Mouse (Mus musculus) forebrain, embryonic 15.5 days (tissue): Measurements from ENCODE around the gene Usp5. TPM values are rescaled to one million over a fixed set of nuclear protein-coding genes. Genes with fewer than 3 reads are reported as not detected.

Experiments used
- ATAC-seq: fragments of 200-750 bp; cut with Nextera tagmentation; replicated peaks from 2 replicates; pipeline ENCODE4 v1.8.0; 2017; ENCODE audit warnings: mild to moderate bottlenecking, moderate TSS enrichment, moderate library complexity
- H3K27ac ChIP-seq: fragments of 300-500 bp; sonication (generic); replicated peaks from 2 replicates; pipeline ENCODE4 v1.5.1; 2015; ENCODE audit warnings: mild to moderate bottlenecking, inconsistent platforms
- H3K27me3 ChIP-seq: fragments of 300-500 bp; sonication (generic); 2 replicates; pipeline ENCODE4 v1.6.1; 2015; ENCODE audit warnings: inconsistent platforms
- H3K36me3 ChIP-seq: fragments of 300-500 bp; sonication (generic); 2 replicates; pipeline ENCODE4 v1.6.1; 2015; ENCODE audit warnings: mild to moderate bottlenecking, inconsistent platforms
- H3K4me1 ChIP-seq: fragments of 300-500 bp; sonication (generic); 2 replicates; pipeline ENCODE4 v1.6.1; 2015; ENCODE audit warnings: inconsistent platforms
- H3K4me2 ChIP-seq: fragments of 300-500 bp; sonication (generic); replicated peaks from 2 replicates; pipeline ENCODE4 v1.6.1; 2015; ENCODE audit warnings: mild to moderate bottlenecking, inconsistent platforms
- H3K4me3 ChIP-seq: fragments of 300-500 bp; sonication (generic); 2 replicates; pipeline ENCODE4 v1.5.1; 2015; ENCODE audit warnings: mild to moderate bottlenecking, inconsistent platforms
- H3K9ac ChIP-seq: fragments of 300-500 bp; sonication (generic); replicated peaks from 2 replicates; pipeline ENCODE4 v1.6.1; 2015; ENCODE audit warnings: mild to moderate bottlenecking, inconsistent platforms
- H3K9me3 ChIP-seq: fragments of 300-500 bp; sonication (generic); 2 replicates; pipeline ENCODE4 v1.6.1; 2016; ENCODE audit warnings: inconsistent platforms
- WGBS: fragments of 180-500 bp; shearing (Covaris S2); methylation state at CpG from one replicate; pipeline ENCODE4 v1.1.7; 2015; ENCODE audit warnings: mixed read lengths; 5-methylcytosine and 5-hydroxymethylcytosine counted together
- polyA plus RNA-seq: library from polyadenylated mRNA; unstranded; fragments of >200 nt; fragmentation: Nextera tagmentation; extraction: Ambion mirVana; gene quantifications from 2 replicates; pipeline ENCODE4 v1.2.1, GENCODE M21; 2015

The Usp5 gene
- polyA plus RNA-seq, 1 experiment from 2014 or later = 200 TPM

DNA sequence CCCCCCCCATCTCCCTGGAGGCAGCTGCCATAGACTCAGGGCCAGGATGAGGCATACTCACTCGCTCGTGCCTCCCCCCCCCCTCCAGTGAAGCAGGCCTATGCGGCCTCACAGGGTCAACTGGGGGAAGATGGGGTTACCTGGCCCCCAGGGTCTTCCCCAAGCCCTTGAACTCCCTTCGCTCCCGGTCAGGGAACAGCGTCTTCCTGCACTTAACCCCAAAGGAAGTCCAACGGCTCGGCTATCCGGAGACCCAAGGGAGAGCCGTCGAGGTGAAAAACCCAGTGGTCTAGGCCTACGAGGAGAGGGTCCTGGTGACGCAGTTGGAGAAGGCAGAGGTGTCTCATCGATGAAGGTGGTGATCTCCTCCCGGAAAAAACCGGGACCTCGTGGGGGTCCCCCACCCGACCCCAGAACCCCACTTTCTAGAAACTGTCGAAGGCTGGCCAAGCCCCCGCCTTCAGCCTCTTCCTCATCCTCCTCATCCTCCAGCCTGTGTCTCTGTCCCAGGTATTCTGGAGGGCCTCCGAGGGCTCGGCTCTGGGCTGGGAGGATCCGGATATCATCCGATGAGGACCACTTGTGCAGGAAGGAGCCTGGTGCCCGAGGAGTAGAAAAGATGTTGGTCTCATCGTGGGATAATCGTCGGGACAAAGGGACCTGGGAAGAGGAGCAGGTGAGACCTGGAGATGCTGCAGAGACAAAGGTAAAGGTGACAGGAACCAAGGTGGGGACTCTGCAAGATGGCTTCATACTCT, 29.5 kb upstream of the Usp5 start:
- H3K27me3 ChIP-seq = no peaks in the 10 kb centered on the region
- H3K4me3 ChIP-seq = no peak overlapping the region
- H3K9ac ChIP-seq = no peak overlapping the region
- no peaks in the 10 kb centered on the region for H3K9me3 ChIP-seq
- no peak overlapping the region for H3K27ac ChIP-seq
- WGBS = 82% methylated on average over 28 of the region's 28 CpGs
- no peak for ATAC-seq
- 0 out of 2 replicates have a peak overlapping the region, but pooled peaks have one; percentile 68 for H3K4me2 ChIP-seq
- H3K4me1 ChIP-seq = peaks cover 61% of the 10 kb centered on the region
- 0 out of 2 replicates have a peak, but pooled peaks cover 3% of the 10 kb centered on the region for H3K36me3 ChIP-seq

DNA sequence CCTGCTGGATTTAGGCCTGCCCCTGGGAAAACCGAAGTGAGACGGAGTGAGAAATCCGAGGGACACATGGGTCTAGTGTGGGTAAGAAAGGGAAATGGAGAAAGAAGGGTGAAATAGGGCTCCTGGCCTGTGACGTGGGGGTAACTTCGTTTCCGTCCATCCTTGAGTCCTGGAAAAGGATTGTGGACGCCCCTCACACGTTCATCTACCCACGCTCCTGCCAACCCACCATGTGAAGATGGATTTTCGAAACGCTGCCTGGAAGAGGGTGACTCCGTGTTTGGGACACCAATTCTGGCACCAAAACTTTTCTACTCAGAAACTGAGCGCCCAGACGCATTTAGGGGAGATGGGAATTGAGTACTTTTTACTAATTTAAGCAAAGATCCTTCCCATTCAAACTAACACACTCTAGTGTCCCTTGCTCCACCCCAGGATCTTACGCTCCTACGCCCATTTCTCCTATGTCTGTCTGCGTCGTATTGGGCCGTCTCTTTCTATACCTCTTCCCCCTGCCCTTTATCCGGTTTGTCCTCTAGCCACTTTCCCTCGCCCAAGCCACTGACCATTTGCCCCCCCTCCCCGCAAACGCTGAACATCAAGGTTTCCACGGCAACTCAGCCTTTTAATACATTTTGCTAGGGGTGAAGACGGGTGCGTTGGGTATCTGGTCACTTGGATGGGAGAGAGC, 28.7 kb upstream of the Usp5 start:
- WGBS = 22% methylated on average over 26 of the region's 26 CpGs
- H3K9ac ChIP-seq = peak overlapping the region; percentile 97
- H3K4me1 ChIP-seq = peaks cover 57% of the 10 kb centered on the region

DNA sequence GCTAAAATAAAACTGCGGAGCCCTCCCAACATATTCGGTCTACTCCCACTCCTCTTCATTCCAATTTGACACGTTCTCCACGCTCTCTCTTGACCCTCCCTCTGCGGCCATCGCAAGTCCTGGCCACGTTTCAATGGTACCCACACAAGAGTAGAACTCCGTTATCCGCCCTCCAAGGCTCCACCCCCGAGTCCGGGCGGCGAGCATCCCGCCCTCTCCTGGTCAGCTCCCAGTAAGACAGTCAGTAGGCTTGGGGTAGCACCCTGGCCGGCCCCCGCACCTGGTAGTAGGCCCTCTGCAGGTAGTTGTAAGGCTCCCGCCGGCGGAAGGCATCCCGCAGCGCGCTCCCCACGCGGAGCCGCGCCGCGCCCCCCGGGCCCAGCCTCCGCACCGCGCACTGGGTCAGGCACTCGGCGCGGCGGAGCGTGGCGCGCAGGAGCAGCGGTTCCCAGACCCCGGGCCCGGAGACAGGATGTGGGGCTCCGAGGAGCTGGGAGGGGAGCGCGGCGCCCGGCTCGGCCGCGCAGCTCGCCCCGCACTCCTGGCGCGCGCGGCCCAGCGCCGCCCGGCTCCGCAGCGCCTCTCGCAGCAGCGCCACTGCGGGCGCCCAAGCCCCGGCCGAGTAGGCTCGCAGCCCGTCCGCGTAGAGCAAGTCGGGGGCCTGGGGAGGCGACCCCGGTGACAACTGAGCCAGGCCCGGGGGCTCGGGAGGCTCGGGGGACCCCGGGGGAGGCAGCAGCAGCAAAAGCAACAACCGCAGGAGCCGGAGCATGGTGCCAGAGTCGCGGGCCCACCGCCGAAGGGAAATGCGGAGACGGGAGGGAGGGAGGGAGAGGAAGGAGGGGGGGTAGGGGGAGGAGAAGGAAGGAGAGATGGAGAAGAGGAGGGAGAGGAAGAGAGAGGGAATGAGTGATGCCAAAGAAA, 27.9 kb upstream of the Usp5 start, which contains the start of gene P3h3:
TSS of gene P3h3 (minus strand) at position 837 of the 924 bp plus-strand sequence.
- Histone ChIP-seq H3K4me1 (peaks cover 48% of the 10 kb centered on the region), H3K9me3 (no peaks in the 10 kb centered on the region), H3K9ac (peak within 1 kb of the TSS; percentile 97), H3K27ac (peak within 1 kb of the TSS; percentile 99), H3K27me3 (no peaks in the 10 kb centered on the region), H3K36me3 (peaks cover 7% of the 10 kb centered on the region; the same call in 1 of the 2 replicates), H3K4me2 (peak within 1 kb of the TSS; percentile 68), H3K4me3 (peak within 1 kb of the TSS; percentile 82)
- under 1% methylated on average over 81 of the region's 86 CpGs for WGBS
- ATAC-seq = peak; percentile 86

More for the DNA sequence above, 28.7 kb upstream of the Usp5 start:
- H3K4me3 ChIP-seq = peak overlapping the region; percentile 82
- H3K27me3 ChIP-seq = no peaks in the 10 kb centered on the region
- peaks cover 3% of the 10 kb centered on the region; the same call in 1 of the 2 replicates for H3K36me3 ChIP-seq
- H3K27ac ChIP-seq = peak overlapping the region; percentile 99
- ATAC-seq = no peak
- no peaks in the 10 kb centered on the region for H3K9me3 ChIP-seq
- peak overlapping the region; percentile 68 for H3K4me2 ChIP-seq

DNA sequence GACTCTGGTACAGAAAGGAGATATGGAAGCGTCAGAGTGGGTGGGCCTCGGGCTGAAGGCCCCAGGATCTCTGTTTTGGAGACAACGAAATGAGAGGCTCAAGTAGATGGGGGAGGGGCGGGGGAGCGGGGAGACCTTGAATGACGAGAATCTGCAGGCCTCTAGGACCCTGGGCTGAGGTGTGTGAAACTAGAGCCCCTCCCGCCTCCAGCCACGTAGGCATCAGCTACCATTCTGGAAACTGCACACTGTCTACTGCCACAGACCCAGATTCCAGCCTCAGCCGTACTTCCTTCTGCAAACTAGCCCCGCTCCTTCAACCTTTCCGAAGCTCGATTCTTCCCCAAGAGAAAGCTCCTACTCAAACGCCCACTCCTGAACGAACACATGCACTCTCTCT, 27.0 kb upstream of the Usp5 start:
- ATAC-seq = peak; percentile 64
- H3K36me3 ChIP-seq = peaks cover 7% of the 10 kb centered on the region; the same call in 1 of the 2 replicates
- H3K4me1 ChIP-seq = peaks cover 40% of the 10 kb centered on the region
- peak overlapping the region; percentile 82 for H3K4me3 ChIP-seq
- no peaks in the 10 kb centered on the region for H3K27me3 ChIP-seq
- 7% methylated on average over 14 of the region's 14 CpGs for WGBS
- peak overlapping the region; percentile 97 for H3K9ac ChIP-seq
- H3K27ac ChIP-seq = peak overlapping the region; percentile 99
- H3K9me3 ChIP-seq = no peaks in the 10 kb centered on the region
- peak overlapping the region; percentile 68 for H3K4me2 ChIP-seq

DNA sequence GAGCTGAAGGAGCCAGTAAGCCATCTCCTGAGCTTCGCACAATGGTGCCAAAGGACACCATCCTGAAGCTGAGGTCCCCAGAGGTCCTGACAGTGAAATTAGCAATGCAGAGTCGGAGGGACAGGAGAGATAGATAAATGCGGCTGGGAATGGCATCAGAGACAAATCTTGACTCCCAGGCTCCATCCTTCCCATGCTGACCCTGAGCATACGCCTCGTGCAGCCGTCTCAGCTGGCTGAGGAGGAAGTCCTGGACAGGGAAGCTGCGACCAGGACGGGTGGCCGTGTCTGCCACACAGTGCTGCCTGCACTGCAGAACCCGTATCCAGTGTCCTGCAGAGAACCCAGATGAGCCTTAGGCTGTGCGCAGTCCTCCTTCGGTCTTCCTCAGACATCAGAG, 25.4 kb upstream of the Usp5 start:
- Histone ChIP-seq H3K36me3 (peaks cover 14% of the 10 kb centered on the region; the same call in 1 of the 2 replicates), H3K4me1 (peaks cover 24% of the 10 kb centered on the region), H3K4me2 (no peak overlapping the region), H3K9me3 (no peaks in the 10 kb centered on the region), H3K9ac (no peak overlapping the region), H3K27ac (no peak overlapping the region), H3K27me3 (no peaks in the 10 kb centered on the region), H3K4me3 (no peak overlapping the region)
- no peak for ATAC-seq
- WGBS = 82% methylated on average over 12 of the region's 12 CpGs

DNA sequence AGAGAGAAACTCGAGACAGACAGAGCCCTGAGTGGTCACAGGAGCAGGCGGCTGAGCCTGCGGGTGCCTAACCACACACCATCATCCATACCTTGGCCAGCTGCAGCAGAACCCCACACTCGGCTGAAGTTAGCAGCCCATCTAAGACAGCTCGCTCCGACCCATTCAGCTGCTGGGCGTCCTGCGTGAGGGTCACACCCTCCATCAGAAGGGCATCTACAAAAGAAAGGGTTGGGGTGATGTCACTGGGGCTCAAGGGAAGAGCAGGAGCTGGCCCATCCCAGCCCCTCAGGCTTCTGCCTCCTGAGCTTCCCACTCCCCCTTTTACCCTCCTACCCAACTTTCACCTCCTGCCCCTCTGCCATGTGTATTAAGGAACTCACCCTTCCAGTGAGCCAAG, 21.3 kb upstream of the Usp5 start:
- no peaks in the 10 kb centered on the region for H3K9me3 ChIP-seq
- WGBS = 65% methylated on average over 8 of the region's 8 CpGs
- H3K27ac ChIP-seq = no peak overlapping the region

DNA sequence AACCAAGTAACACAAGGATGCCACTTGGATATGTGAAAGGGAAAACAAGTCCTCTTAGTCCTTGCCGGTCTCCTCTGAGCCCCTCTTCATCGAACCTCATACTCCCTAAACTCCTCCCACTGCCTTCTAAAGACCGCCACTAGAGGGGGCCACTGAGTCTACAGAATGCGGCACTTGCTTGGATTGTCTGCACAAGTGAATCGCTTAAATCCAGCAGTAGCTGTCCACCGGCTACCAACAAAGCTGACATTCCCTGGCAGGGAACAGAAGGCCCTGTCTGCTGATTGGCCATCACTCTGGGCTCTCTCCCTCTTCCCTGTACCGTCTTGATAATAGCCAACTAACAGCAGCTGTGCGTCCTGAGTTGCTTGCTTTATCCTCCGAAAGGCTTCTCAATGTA, 18.0 kb upstream of the Usp5 start:
- H3K9ac ChIP-seq = no peak overlapping the region
- WGBS = 2% methylated on average over 9 of the region's 9 CpGs
- ATAC-seq = peak; percentile 87
- peaks cover 3% of the 10 kb centered on the region; the same call in 1 of the 2 replicates for H3K4me1 ChIP-seq
- H3K9me3 ChIP-seq = no peaks in the 10 kb centered on the region
- no peak overlapping the region for H3K4me2 ChIP-seq
- peaks cover 20% of the 10 kb centered on the region; the same call in 1 of the 2 replicates for H3K36me3 ChIP-seq
- peak overlapping the region; percentile 12 for H3K27ac ChIP-seq
- H3K4me3 ChIP-seq = no peak overlapping the region
- H3K27me3 ChIP-seq = no peaks in the 10 kb centered on the region

More for the DNA sequence above, 21.3 kb upstream of the Usp5 start:
- H3K36me3 ChIP-seq = peaks cover 14% of the 10 kb centered on the region; the same call in 1 of the 2 replicates
- H3K4me2 ChIP-seq = no peak overlapping the region
- H3K9ac ChIP-seq = no peak overlapping the region
- H3K4me1 ChIP-seq = peaks cover 3% of the 10 kb centered on the region; the same call in 1 of the 2 replicates
- ATAC-seq = no peak
- no peaks in the 10 kb centered on the region for H3K27me3 ChIP-seq
- no peak overlapping the region for H3K4me3 ChIP-seq

DNA sequence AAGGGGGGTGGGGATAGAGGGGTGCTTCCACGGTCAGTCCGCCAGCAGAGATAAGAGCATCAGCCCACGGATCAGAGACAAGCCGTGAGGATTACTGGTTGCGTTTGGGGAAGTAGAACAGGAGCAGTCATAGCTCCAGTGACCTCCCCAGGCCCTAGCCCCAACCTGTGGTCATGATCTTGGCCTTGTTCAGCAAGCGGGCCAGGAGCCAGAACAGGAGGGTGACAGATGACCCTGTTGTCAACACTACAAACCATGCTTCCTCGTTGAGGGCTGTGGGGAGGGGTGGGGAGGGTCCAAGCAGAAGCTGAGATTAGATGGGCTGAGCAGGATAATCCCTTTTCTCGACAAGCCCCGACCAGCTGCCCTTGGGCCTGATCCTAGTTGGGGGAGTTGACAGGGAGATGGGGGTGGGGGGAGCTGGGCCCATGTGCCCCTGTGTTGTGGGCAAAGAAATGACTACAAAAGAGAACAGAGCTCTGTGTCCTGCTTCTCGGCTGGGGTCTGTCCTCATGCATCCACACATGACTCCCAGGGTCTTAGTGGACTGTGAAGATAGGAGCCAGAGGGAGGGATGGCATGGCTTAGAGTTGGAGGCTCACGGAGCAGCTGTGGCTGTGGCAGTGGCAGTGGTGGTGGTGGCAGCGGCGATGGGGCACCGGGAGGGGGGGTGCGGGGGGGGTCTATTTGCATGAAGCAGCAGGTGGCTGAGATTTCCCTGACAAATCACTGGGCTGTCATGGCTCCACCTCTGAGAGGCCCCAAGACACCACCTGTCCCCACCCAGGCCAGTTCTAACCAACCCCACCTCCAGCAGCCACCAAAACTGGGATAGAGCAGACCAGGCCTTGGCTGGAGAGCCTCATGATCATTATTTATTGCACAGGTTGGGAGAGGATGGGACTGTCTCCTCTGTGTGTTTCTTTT, 11.2 kb upstream of the Usp5 start, which contains the start of gene Gnb3:
TSS of gene Gnb3 (minus strand) at position 35 of the 927 bp plus-strand sequence.
- no peak for ATAC-seq
- Histone ChIP-seq H3K36me3 (peaks cover 10% of the 10 kb centered on the region; the same call in 1 of the 2 replicates), H3K27me3 (no peaks in the 10 kb centered on the region), H3K4me1 (peaks cover 6% of the 10 kb centered on the region; the same call in 1 of the 2 replicates), H3K4me2 (no peak within 1 kb of the TSS), H3K27ac (no peak within 1 kb of the TSS), H3K9me3 (no peaks in the 10 kb centered on the region), H3K4me3 (no peak within 1 kb of the TSS), H3K9ac (0 out of 2 replicates have a peak within 1 kb of the TSS, but pooled peaks have one; percentile 10)
- 28% methylated on average over 15 of the region's 15 CpGs for WGBS

DNA sequence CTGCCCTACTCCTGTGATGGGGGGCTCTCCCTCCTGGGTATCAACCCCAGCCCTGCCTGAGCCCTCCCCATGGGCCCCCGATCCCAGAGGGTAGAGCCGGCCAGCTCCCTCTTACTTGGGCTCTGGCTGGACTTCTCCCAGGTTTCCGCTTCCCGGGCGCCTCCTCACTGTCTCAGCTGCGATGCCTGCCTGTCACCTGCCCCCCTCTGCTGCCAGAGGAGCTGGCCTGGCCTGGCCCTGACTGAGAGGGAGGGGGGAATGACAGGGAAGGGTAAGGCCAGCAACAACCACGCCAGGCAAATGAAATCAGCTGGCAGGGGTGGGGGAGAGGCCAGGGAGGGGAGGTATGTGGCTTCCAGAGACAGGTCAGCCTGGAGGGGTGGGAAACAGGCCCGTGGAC, 10.5 kb upstream of the Usp5 start:
- no peak overlapping the region for H3K4me2 ChIP-seq
- H3K27me3 ChIP-seq = no peaks in the 10 kb centered on the region
- 0 out of 2 replicates have a peak overlapping the region, but pooled peaks have one; percentile 10 for H3K9ac ChIP-seq
- WGBS = 19% methylated on average over 8 of the region's 8 CpGs
- H3K4me1 ChIP-seq = peaks cover 6% of the 10 kb centered on the region; the same call in 1 of the 2 replicates
- H3K36me3 ChIP-seq = peaks cover 9% of the 10 kb centered on the region; the same call in 1 of the 2 replicates
- H3K9me3 ChIP-seq = no peaks in the 10 kb centered on the region
- ATAC-seq = no peak
- H3K27ac ChIP-seq = no peak overlapping the region
- H3K4me3 ChIP-seq = no peak overlapping the region

DNA sequence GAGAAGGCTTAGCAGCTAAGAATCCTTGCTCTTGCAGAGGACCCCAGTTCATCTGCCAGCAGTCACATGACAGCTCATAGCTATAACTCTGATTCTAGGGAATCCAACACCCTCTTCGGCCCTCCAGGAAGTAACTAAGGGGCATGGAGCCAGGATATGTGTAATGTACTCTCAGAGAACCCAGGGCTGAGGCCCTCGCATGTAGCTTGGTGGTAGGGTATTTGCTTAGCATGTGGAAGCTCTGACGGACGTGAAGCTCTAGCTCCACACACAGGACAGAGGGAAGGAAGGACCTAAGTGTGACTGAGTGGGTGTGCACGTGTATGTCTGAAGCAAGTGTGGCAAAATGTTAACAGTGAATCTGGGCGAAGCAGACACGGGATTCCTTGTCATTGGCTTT, 7.1 kb upstream of the Usp5 start:
- H3K4me2 ChIP-seq = no peak overlapping the region
- no peak overlapping the region for H3K27ac ChIP-seq
- no peak overlapping the region for H3K9ac ChIP-seq
- WGBS = 79% methylated on average over 7 of the region's 7 CpGs
- peaks cover 18% of the 10 kb centered on the region; the same call in 1 of the 2 replicates for H3K4me1 ChIP-seq
- no peak overlapping the region for H3K4me3 ChIP-seq
- no peaks in the 10 kb centered on the region for H3K27me3 ChIP-seq
- no peak for ATAC-seq
- peaks cover 6% of the 10 kb centered on the region; the same call in 1 of the 2 replicates for H3K36me3 ChIP-seq
- no peaks in the 10 kb centered on the region for H3K9me3 ChIP-seq
